Mouse (Mus musculus) left cerebral cortex, adult 2 months (tissue): ENCODE measurements around the gene Zfp160. TPM values are rescaled to one million over a fixed set of nuclear protein-coding genes. Genes with fewer than 3 reads are reported as not detected.
"Not testable (repeated sequence)": the region's sequence is repeated elsewhere in the genome, so short reads cannot be mapped to it uniquely, and the experiment has no call there.

ENCODE experiments used
- DNase-seq, 2 experiments: peaks; one replicate each; pipeline ENCODE4 v3.0.0; 2021 to 2022; ENCODE audit warnings: low spot score in 2 of 2, mixed read lengths in 1 of 2; ENCODE audit errors: extremely low spot score in 1 of 2
- H3K27ac ChIP-seq: fragments of 200-600 bp; 2 replicates; pipeline ENCODE4 v1.8.1; 2022
- H3K4me3 ChIP-seq: fragments of 200-600 bp; 2 replicates; pipeline ENCODE4 v1.8.1; 2022
- CTCF ChIP-seq: fragments of 200-600 bp; IDR thresholded peaks from 2 replicates; pipeline ENCODE4 v1.8.1; 2022; ENCODE audit warnings: antibody characterized with exemption, mild to moderate bottlenecking, moderate library complexity
- intact Hi-C: fragments of 180-260 bp; cut with DNase I; formaldehyde crosslinking; loops from one replicate; pipeline ENCODE4 v1.15.1; 2025
- long read RNA-seq, 2 experiments: library from polyadenylated mRNA; stranded (forward); transcript quantifications; one replicate each; pipeline ENCODE4 v2.0.0; 2021; ENCODE audit warnings: borderline mapping rate in 2 of 2
- total RNA-seq, 2 experiments: library from RNA; stranded (reverse); gene quantifications; 2 replicates each; pipeline ENCODE4 v1.2.3; 2021

Zfp160 gene
- 10 to 100 TPM; 19.7 to 22.4 TPM for total RNA-seq
- long read RNA-seq, experiment 1, partial matches to known transcripts = 0 of 12 reads
- long read RNA-seq, experiment 1, other reads (novel, unspliced or antisense) = 6 of 12 reads
- long read RNA-seq, experiment 2, partial matches to known transcripts = 1 of 5 reads
- long read RNA-seq, experiment 2, other reads (novel, unspliced or antisense) = 0 of 5 reads

DNA sequence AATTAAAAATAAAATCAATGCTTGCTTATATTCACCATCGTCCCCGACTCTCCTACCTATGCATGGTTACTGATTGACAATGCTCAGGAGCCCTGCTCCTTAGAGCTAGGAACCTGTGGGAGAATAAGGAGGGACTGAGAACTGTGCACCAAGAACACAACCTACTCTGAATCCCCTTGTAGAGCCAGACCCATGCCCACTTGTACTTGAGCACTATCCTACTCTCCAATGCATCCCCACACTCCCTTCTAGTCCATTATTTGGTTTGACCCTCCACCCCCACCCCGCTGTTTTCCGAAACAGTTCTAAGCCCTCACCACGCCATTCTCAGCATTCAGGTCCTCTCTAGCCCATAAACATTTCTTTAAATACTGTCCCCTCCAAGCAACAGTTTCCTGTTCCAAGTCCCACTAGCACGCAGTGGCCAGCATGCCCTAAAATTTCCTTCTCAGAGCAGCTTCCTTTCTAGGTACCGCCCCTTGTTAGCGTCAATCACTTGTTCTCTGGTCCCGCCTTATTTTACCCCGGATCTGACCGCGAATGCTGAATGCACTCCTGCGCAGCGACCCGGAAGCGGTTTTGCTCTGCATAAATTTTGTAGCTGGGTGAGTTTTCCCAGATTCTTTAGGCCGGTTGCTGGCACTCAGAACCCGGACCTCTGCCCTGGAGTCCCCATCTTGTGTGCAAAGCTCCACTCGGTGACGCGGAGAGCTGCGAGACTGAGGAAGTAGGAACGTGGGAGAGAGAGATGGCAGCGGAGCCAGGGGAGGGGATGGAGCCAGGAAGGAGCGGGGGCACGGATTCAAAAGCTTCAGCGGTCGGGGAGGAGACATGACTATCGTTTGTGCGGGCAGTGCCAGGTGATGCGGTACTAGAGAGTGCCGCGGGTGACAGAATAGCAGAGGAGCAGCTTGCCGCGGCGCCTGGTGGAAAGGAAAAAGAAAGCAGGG is at the start of gene Zfp160:
Zfp160 (plus strand) TSS at position 522 of the 950 bp plus-strand sequence.
- peak within 1 kb of the TSS; percentile 90 for H3K27ac ChIP-seq

DNA sequence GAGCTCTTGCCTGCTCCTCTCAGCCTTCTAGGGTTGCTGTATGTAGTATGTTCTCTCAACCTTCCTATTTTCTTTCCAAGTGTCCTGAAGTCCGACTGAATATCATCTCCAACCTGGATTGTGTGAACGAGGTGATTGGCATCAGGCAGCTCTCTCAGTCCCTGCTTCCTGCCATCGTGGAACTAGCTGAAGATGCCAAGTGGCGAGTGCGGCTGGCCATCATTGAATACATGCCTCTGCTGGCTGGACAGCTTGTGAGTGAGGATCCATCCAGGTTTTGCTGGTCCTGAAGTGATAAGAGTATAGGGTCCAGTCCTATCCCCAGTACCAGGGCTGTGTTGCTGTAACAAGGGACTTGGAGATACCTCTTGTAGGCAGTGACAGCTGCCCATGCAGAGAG is 48.3 kb upstream of the Zfp160 start:
- Histone ChIP-seq H3K4me3 (no peak overlapping the region), H3K27ac (no peak overlapping the region)
- intact Hi-C loops = no loop called here
- DNase-seq = no peak
- TF ChIP-seq CTCF = no peak

More for the DNA sequence above, at the start of gene Zfp160:
- peak; percentile 81 to 86 for DNase-seq
- intact Hi-C loops = loop anchor here (1.0 kb wide), 1 partner anchor 63 kb away; the partner anchor contains the start of gene Ppp2r1a
- TF ChIP-seq CTCF = peak; percentile 15
- H3K4me3 ChIP-seq = peak within 1 kb of the TSS; percentile 85

DNA sequence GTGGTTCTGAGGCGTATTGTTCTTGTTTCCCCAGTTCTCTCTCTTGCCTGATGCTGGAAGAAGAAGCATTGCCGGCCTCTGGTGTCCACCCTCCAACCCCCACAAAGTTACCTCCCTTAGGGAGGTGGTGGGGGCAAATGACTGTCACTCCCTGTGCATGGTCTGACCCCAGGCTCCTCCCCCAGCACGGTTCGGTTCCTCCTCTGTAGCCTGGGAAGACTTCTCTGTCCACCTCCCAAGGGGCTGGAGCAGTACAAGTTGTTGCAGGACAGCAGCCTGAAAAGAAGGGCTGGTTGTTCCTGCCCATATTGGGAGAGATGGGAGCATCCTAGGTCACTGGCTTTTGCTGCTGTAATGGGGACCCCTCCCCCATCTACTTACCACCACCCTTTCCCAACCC is 43.3 kb upstream of the Zfp160 start:
- no peak for DNase-seq
- intact Hi-C loops = no loop called here
- Histone ChIP-seq H3K27ac (no peak overlapping the region), H3K4me3 (no peak overlapping the region)
- no peak for TF ChIP-seq CTCF

DNA sequence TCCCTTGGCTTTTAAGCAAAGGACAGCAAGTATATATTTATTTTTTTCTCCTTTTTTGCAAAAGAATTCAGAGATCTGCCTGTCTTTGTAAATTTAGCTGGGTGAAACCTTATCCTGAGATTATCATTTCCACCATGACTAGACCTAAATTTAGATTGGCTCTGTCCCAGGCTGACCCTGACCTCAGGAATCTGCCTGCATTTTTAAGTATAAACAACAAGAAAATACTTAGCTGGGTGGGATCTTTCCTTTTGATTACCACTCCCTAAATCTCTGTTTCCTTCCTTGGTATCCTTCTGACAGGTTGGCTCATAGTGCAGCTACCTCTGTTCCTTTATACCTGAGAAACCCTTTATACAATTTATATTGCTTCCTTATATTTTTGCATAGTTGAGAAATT is 42.0 kb upstream of the Zfp160 start:
- no peak overlapping the region for H3K27ac ChIP-seq
- H3K4me3 ChIP-seq = no peak overlapping the region
- TF ChIP-seq CTCF = no peak
- no peak for DNase-seq
- intact Hi-C loops = no loop called here

DNA sequence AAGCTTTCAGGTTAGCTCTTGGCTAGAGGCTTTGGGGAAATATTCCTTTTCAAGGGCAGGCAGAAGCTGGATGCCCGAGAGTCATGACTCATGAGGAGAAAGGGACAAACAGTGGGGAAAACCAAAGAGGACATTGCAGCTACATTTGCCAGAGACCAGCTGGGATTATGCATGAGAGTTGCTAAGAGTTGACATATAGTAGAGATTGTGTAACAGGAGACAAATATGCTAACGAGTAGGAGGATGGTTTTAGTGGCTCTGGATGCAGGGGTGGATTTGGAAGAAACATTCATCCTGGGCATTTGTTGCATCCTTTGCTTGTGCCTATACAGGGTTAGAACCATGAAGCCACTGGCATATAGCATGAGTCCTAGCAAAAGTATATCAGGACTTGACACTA is 15.0 kb upstream of the Zfp160 start:
- no peak for TF ChIP-seq CTCF
- intact Hi-C loops = no loop called here
- no peak overlapping the region for H3K4me3 ChIP-seq
- no peak for DNase-seq
- H3K27ac ChIP-seq = no peak overlapping the region

DNA sequence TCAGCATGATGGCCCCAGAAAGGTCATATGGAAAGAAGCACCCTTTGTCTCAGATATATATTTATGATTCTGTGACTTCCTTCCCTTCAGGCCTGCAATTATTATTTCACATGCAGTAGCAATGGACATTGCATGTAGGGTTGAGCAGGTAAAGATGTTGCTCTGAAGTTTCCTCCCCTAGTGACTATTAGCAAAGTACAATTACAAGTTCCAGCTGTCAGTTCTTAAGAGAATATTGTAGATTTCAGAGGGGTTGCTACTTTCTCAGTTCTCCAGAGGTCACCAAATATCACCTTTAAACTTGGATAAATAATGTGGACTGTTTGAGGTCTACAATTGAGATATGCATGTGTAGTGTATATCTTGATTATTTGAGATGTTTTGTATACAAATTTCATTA is 12.3 kb upstream of the Zfp160 start, which contains the start of gene Vmn1r233:
Vmn1r233 (minus strand) TSS at position 101 of the 400 bp plus-strand sequence.
- DNase-seq = no peak
- H3K27ac ChIP-seq = no peak within 1 kb of the TSS
- intact Hi-C loops = no loop called here
- no peak within 1 kb of the TSS for H3K4me3 ChIP-seq
- no peak for TF ChIP-seq CTCF

DNA sequence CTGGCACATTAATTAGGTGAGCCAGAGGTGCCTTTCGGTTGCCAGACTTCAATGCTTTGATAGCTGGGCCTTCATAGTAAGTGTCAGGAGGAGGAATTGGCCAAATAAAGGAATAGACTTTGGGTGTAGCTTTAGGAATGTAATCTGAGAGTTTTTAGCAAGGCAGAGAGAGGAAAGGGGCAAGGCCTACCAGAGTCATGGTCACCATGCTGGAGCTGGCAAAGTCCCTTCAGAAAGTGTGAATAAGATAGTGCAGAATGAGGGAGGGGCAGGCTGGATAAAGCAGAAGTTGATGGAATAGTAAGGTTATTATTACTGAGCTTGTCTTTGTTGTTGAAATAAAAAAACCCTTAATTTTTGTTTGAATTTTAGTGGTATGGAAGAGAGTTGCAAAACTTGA is 1.0 kb downstream of the Zfp160 start:
- DNase-seq = no peak
- no peak for TF ChIP-seq CTCF
- intact Hi-C loops = no loop called here
- Histone ChIP-seq H3K4me3 (peak overlapping the region; percentile 85), H3K27ac (peak overlapping the region; percentile 90)

DNA sequence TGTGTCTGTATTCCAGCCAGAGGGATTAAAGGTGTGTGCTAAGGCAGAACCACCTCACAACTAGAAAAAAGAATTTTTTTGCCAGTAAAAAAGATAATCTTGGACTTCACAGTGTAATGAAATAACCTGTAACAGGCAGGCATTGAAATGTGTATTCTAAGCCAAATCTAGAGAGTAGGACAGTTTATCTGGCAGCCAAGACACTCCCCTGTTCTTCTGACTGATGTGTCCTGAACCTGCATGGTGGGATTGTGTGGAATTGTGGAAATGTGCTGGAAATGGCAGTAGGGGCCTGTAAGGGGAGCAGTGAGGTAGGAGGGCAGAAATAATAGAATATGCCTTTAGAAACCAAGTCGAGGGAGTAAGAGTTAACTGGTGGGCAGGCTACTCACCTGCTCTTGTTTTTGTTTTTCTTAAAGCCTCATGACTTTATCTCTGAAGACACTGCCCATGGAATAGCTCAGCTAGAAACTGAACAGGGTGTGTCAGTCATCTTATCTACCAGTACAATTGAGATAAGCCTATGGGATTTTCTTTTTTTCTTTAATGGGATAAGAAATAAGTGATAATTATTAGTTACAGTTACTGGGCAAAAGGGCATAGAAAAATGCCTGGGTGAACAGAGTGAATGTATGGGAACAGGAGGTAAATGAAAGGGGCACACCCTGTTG is 9.8 kb downstream of the Zfp160 start:
- TF ChIP-seq CTCF = no peak
- intact Hi-C loops = no loop called here
- no peak for DNase-seq

DNA sequence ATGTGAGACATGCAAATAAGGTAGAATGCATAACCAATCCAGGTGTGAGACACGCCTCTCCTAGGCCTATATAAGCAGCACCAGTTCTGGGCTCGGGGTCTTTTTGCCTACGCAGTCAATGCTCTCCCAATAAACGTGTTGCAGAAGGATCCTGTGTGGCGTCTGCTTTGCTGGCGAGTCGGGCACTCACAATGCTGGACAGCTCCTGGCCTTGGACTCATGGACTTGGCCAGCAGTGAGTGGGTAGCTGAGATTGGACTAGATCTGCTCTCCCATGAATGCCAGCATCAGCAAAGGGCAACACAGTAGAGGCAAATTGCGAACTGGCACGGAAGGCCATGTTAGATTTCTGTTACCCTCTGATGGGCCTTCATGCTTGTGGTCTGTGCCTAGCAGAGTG is 39.3 kb downstream of the Zfp160 start:
- H3K4me3 ChIP-seq, H3K27ac ChIP-seq, intact Hi-C loops, DNase-seq: not testable (repeated sequence)

More for the DNA sequence above, 9.8 kb downstream of the Zfp160 start:
- Histone ChIP-seq H3K27ac (no peak overlapping the region), H3K4me3 (no peak overlapping the region)

DNA sequence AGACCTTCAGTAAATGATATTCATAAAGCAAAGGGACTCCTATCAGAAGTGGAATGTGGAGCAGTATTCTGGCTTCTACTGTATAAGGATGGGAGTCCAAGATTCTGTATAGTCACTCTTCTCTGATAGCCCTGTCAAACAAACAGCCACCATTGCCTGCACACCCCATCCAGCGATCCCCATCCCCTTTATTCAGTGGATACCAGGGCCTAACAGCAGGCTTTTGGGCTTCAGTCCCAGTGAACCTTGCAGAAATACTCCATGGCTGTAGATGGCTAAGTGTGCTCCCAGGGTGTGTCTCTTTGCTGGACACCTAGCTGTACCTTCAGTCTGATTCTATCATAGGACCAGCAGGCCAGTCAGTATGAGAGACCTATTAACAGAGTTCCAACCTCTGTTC is 42.2 kb downstream of the Zfp160 start:
- H3K27ac ChIP-seq = no peak overlapping the region
- DNase-seq = no peak
- H3K4me3 ChIP-seq = no peak overlapping the region
- intact Hi-C loops = no loop called here
- no peak for TF ChIP-seq CTCF

DNA sequence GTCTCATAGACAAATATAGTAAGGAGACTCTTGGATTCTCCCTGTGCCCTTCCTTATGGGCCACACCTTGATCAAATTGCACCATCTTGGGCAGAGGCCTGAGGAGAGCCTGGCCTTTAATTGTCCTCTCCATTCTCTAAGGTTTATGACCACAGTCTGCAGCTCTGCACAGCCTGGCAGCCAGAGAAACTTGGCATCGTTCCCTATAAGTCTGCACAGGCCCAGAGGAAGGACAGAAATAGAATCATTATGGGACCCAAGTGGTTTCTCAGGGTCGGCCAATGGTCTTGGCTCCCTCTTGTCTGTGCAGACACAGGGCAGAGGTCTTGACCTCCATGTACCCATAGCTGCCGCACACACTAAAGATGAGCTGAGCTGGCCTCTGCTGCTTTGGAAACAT is 42.6 kb downstream of the Zfp160 start:
- DNase-seq, intact Hi-C loops, H3K27ac ChIP-seq, H3K4me3 ChIP-seq: not testable (repeated sequence)

DNA sequence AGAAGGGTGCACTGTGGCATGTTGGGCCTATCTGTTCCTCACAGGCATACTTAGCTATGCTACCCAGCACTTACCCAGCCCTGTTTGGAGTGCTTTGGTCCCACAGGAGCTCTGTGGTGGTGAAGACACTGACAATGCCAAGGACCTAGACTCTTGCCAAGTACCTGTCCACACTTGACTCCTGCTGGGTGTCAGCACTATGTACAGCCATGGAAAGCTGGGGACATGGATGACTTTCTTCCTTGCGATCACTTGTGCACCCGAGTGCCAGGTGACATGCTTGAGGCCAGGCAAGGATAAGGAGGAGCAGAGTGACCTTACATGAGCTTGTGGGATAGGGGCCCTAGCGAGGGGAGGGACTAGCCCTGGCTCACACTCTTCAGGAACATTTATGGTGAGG is 43.2 kb downstream of the Zfp160 start:
- H3K27ac ChIP-seq, intact Hi-C loops, DNase-seq, H3K4me3 ChIP-seq: not testable (repeated sequence)
